Mouse (Mus musculus) megakaryocyte, embryonic 14.5 days (primary cell): ENCODE results near the gene Efna3.

Experiments used
- FLI1 ChIP-seq: IDR thresholded peaks from 2 replicates; pipeline ENCODE4 v1.6.1; 2012; ENCODE audit warnings: low read length, inconsistent platforms, mixed read lengths
- GATA1 ChIP-seq: IDR thresholded peaks from 3 replicates; pipeline ENCODE4 v1.6.1; 2012; ENCODE audit warnings: mixed read lengths, low read length, inconsistent platforms, borderline replicate concordance

- TF ChIP-seq FLI1 (no peak), GATA1 (no peak)
These were observed 29.4 kb downstream of the Efna3 start for GRCm38 (mm10) chr3:89293247-89293918.
